Mouse (Mus musculus) layer of hippocampus, adult 9-10 months (tissue): ENCODE data around the gene Stx16.

Experiments
- DNase-seq: peaks from one replicate; pipeline ENCODE4 v3.0.0; 2022; ENCODE audit warnings: low spot score

Gene Stx16

GRCm38 (mm10) chr2:174075673-174076432 lies at the start of gene Stx16:
Stx16 (plus strand) TSS chr2:174076308.
- peak; percentile 89 for DNase-seq

- no peak for DNase-seq
These were observed 49.7 kb upstream of the Stx16 start for GRCm38 (mm10) chr2:174026406-174026805.

GRCm38 (mm10) chr2:174033257-174033800 lies 42.8 kb upstream of the Stx16 start:
- no peak for DNase-seq

GRCm38 (mm10) chr2:174047656-174048055 lies 28.5 kb upstream of the Stx16 start:
- DNase-seq, result no peak

GRCm38 (mm10) chr2:174049481-174050338 lies 26.4 kb upstream of the Stx16 start:
- DNase-seq, result no peak

- no peak for DNase-seq
These were observed 25.8 kb upstream of the Stx16 start for GRCm38 (mm10) chr2:174050339-174050685.

- no peak for DNase-seq
These were observed 25.0 kb upstream of the Stx16 start for GRCm38 (mm10) chr2:174051081-174051481.

GRCm38 (mm10) chr2:174054496-174054895 lies 21.6 kb upstream of the Stx16 start:
- no peak for DNase-seq

- DNase-seq, result no peak
These were observed 18.4 kb upstream of the Stx16 start for GRCm38 (mm10) chr2:174057730-174058129.

- no peak for DNase-seq
These were observed 17.7 kb upstream of the Stx16 start for GRCm38 (mm10) chr2:174058316-174058939.

GRCm38 (mm10) chr2:174059591-174060385 lies 16.3 kb upstream of the Stx16 start:
- no peak for DNase-seq

- no peak for DNase-seq
These were observed 14.9 kb upstream of the Stx16 start for GRCm38 (mm10) chr2:174061219-174061618.

- DNase-seq, result no peak
These were observed 13.0 kb upstream of the Stx16 start for GRCm38 (mm10) chr2:174063074-174063473.

- DNase-seq, result no peak
These were observed 12.4 kb upstream of the Stx16 start for GRCm38 (mm10) chr2:174063527-174064211.

GRCm38 (mm10) chr2:174067793-174068419 lies 8.2 kb upstream of the Stx16 start:
- no peak for DNase-seq

- no peak for DNase-seq
These were observed 6.5 kb upstream of the Stx16 start for GRCm38 (mm10) chr2:174069532-174070049.

- no peak for DNase-seq
These were observed 4.7 kb upstream of the Stx16 start for GRCm38 (mm10) chr2:174071406-174071805.

- no peak for DNase-seq
These were observed 2.8 kb upstream of the Stx16 start for GRCm38 (mm10) chr2:174073156-174073790.

- DNase-seq, result no peak
These were observed 1.5 kb upstream of the Stx16 start for GRCm38 (mm10) chr2:174074621-174075020.

GRCm38 (mm10) chr2:174075072-174075570 lies 987 bp upstream of the Stx16 start:
- no peak for DNase-seq
